Mouse (Mus musculus) embryo, embryonic 9.5 days (tissue): Measurements from ENCODE around the gene Tor1b.

ENCODE experiments used
- DNase-seq: peaks from one replicate; pipeline ENCODE4 v3.0.0-alpha.2; 2017; ENCODE audit errors: extremely low spot score

Gene Tor1b

GRCm38 (mm10) chr2:30985111-30986020 lies 32.6 kb downstream of the Tor1b start:
- DNase-seq = peak; percentile 25

GRCm38 (mm10) chr2:30990221-30990620 lies 37.5 kb downstream of the Tor1b start:
- no peak for DNase-seq

- no peak for DNase-seq
Measured at GRCm38 (mm10) chr2:30994853-30995252, 42.1 kb downstream of the Tor1b start.

GRCm38 (mm10) chr2:30995432-30995996 lies 42.8 kb downstream of the Tor1b start:
- DNase-seq = no peak

GRCm38 (mm10) chr2:30998443-30999260 lies 45.9 kb downstream of the Tor1b start:
- no peak for DNase-seq

- DNase-seq = no peak
Measured at GRCm38 (mm10) chr2:31002857-31003256, 50.1 kb downstream of the Tor1b start.

GRCm38 (mm10) chr2:31005453-31005852 lies 52.7 kb downstream of the Tor1b start:
- DNase-seq = no peak

GRCm38 (mm10) chr2:31006434-31006833 lies 53.7 kb downstream of the Tor1b start:
- no peak for DNase-seq

GRCm38 (mm10) chr2:31007208-31007607 lies 54.4 kb downstream of the Tor1b start:
- no peak for DNase-seq
